Mouse (Mus musculus) layer of hippocampus, adult 11-12 months (tissue): Measurements from ENCODE around the gene Acox3.
A peak's percentile ranks its signal among the peaks of the same experiment; 100 is the strongest.
"Not testable (repeated sequence)": the region's sequence is repeated elsewhere in the genome, so short reads cannot be mapped to it uniquely, and the experiment has no call there.

ENCODE experiments used
- DNase-seq: peaks from one replicate; pipeline ENCODE4 v3.0.0; 2022; ENCODE audit warnings: low spot score

Gene Acox3

GRCm38 (mm10) chr5:35578411-35578810 is 4.4 kb upstream of the Acox3 start:
- DNase-seq = no peak

GRCm38 (mm10) chr5:35579247-35579893 is 3.5 kb upstream of the Acox3 start:
- DNase-seq = no peak

- no peak for DNase-seq
These were observed 2.5 kb upstream of the Acox3 start for GRCm38 (mm10) chr5:35580156-35580922.

- no peak for DNase-seq
These were observed 462 bp downstream of the Acox3 start for GRCm38 (mm10) chr5:35583221-35583783.

GRCm38 (mm10) chr5:35584259-35584658 is 1.4 kb downstream of the Acox3 start:
- not testable (repeated sequence) for DNase-seq

- DNase-seq = no peak
These were observed 8.7 kb downstream of the Acox3 start for GRCm38 (mm10) chr5:35591497-35591896.

GRCm38 (mm10) chr5:35592081-35592736 is 9.4 kb downstream of the Acox3 start:
- DNase-seq = no peak

GRCm38 (mm10) chr5:35592824-35593223 is 10.0 kb downstream of the Acox3 start:
- DNase-seq = no peak

GRCm38 (mm10) chr5:35593272-35593671 is 10.4 kb downstream of the Acox3 start:
- no peak for DNase-seq

GRCm38 (mm10) chr5:35594768-35595167 is 11.9 kb downstream of the Acox3 start:
- DNase-seq = no peak

- DNase-seq = peak; percentile 73
These were observed 12.9 kb downstream of the Acox3 start for GRCm38 (mm10) chr5:35595706-35596105.

- no peak for DNase-seq
These were observed 13.6 kb downstream of the Acox3 start for GRCm38 (mm10) chr5:35596169-35597160.

- DNase-seq = no peak
These were observed 17.4 kb downstream of the Acox3 start for GRCm38 (mm10) chr5:35600233-35600632.

- DNase-seq = no peak
These were observed 18.7 kb downstream of the Acox3 start for GRCm38 (mm10) chr5:35601526-35601925.

GRCm38 (mm10) chr5:35605355-35605754 is 22.5 kb downstream of the Acox3 start:
- no peak for DNase-seq

GRCm38 (mm10) chr5:35606800-35607199 is 24.0 kb downstream of the Acox3 start:
- no peak for DNase-seq

- no peak for DNase-seq
These were observed 24.9 kb downstream of the Acox3 start for GRCm38 (mm10) chr5:35607784-35608183.

- DNase-seq = no peak
These were observed 25.7 kb downstream of the Acox3 start for GRCm38 (mm10) chr5:35608559-35608958.

- DNase-seq = no peak
These were observed 26.5 kb downstream of the Acox3 start for GRCm38 (mm10) chr5:35609381-35609780.

GRCm38 (mm10) chr5:35609971-35610370 is 27.1 kb downstream of the Acox3 start:
- DNase-seq = no peak

GRCm38 (mm10) chr5:35610381-35610780 is 27.5 kb downstream of the Acox3 start:
- DNase-seq = no peak
